ENCODE assay signal across 15 mouse cellular contexts in the genomic region with DNA sequence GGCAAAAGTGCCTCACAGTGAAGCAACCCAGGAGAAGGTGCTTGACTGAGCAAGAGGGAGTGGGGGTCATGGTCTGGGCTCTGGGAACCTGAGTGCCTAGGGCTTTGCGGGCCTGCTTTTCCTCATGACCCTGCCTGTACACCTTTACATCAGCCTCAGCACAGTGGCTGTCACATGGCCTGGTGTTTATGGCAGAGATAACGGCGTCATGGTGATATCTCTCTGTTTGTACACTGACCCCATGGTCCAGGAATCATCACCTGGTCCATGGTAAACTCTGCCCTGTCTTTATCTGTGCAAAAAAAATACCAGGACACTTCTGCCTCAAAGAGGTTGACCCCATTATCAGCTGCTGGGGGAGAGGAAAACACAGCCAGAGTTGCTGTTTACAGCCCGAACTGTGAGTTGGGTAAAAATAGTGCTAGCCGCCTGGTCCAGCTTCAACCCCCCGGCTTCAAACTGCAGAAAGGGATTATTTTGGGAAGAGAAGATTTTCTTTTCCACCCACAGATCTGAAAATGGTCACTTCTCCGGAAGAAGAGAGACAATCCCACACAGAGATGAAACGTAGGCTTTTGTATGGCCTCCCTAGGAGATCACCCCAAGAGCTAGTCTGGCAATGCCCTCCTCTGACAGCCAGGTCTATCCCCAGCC.
A peak's percentile ranks its signal among the peaks of the same experiment; 100 is the strongest.
DNase-seq lines count a peak whose midpoint lies in the region; ATAC-seq lines count a peak whose summit lies in the region.
"Had no signal": no experiment of that assay in that cellular context is flagged by ENCODE, and none has a peak within 500 bp of the region (broad histone marks: within the 10 kb centered on the region; RNA-seq: fewer than 3 reads in every experiment).

No protein-coding gene starts in this region.

- no peaks in the 10 kb centered on the region for H3K36me3 ChIP-seq in heart, embryonic 15.5 days
- H3K36me3 ChIP-seq in liver, embryonic 11.5 days (ENCODE audit: control insufficient read depth, insufficient read depth, low read length), result no peaks in the 10 kb centered on the region
- no peaks in the 10 kb centered on the region for H3K36me3 ChIP-seq in midbrain, embryonic 14.5 days (ENCODE audit: control insufficient read depth, insufficient read depth, low read length)
- H3K36me3 ChIP-seq in midbrain, embryonic 10.5 days, result no peaks in the 10 kb centered on the region
- H3K36me3 ChIP-seq: hindbrain, embryonic 12.5 days had no signal

- WGBS in heart, embryonic 15.5 days, result 17% methylated on average over 8 of the region's 8 CpGs
- WGBS in liver, embryonic 11.5 days, result 50% methylated on average over 8 of the region's 8 CpGs
- 85% methylated on average over 8 of the region's 8 CpGs for WGBS in midbrain, embryonic 14.5 days
- WGBS in midbrain, embryonic 10.5 days, result 87% methylated on average over 8 of the region's 8 CpGs

- ATAC-seq in heart, embryonic 15.5 days (replicated peaks; ENCODE audit: insufficient number of reproducible peaks, insufficient read depth, low FRiP score, low read depth), result peak; percentile 60
- ATAC-seq in liver, embryonic 11.5 days (replicated peaks; ENCODE audit: low FRiP score), result 0 out of 2 replicates have a peak, but pooled peaks have one; percentile 18
- no peak for ATAC-seq in midbrain, embryonic 14.5 days (ENCODE audit: low FRiP score, low TSS enrichment)
- ATAC-seq: CD4-positive, CD25-positive, alpha-beta regulatory T cell, adult 4 months; forebrain, postnatal 0 days had no signal

- no peaks in the 10 kb centered on the region for H3K27me3 ChIP-seq in heart, embryonic 15.5 days
- no peaks in the 10 kb centered on the region for H3K27me3 ChIP-seq in liver, embryonic 11.5 days (replicated peaks; ENCODE audit: control insufficient read depth, insufficient read depth, low read length)
- H3K27me3 ChIP-seq in midbrain, embryonic 14.5 days (ENCODE audit: control insufficient read depth, insufficient read depth, low read length), result no peaks in the 10 kb centered on the region
- H3K27me3 ChIP-seq in midbrain, embryonic 10.5 days (ENCODE audit: low read depth, poor library complexity, severe bottlenecking), result no peaks in the 10 kb centered on the region
- H3K27me3 ChIP-seq: hindbrain, embryonic 12.5 days had no signal

- peaks cover 59% of the 10 kb centered on the region for H3K4me1 ChIP-seq in heart, embryonic 15.5 days (replicated peaks)
- H3K4me1 ChIP-seq in liver, embryonic 11.5 days (replicated peaks; ENCODE audit: control insufficient read depth, insufficient read depth, low read length), result peaks cover 12% of the 10 kb centered on the region; the same call in 1 of the 2 replicates
- H3K4me1 ChIP-seq in midbrain, embryonic 14.5 days (ENCODE audit: control insufficient read depth, insufficient read depth, low read length), result peaks cover 4% of the 10 kb centered on the region; the same call in 1 of the 2 replicates
- peaks cover 12% of the 10 kb centered on the region for H3K4me1 ChIP-seq in midbrain, embryonic 10.5 days

- DNase-seq in right cerebral cortex, adult 18-20 months, result peak; percentile 36
- DNase-seq in right cerebral cortex, postnatal 25 days, result no peak
- no peak for DNase-seq in liver, embryonic 11.5 days (ENCODE audit: low spot score)
- no peak for DNase-seq in thymus, postnatal 0 days (ENCODE audit: low spot score)
- DNase-seq in midbrain, embryonic 14.5 days, result no peak
- DNase-seq in midbrain, embryonic 10.5 days (ENCODE audit: low spot score), result no peak
- DNase-seq: cerebellum, adult 11 months; forebrain, postnatal 0 days; lung, adult 2 months; thymus, postnatal 25 days had no signal

- H3K4me3 ChIP-seq in heart, embryonic 15.5 days, result no peak overlapping the region
- H3K4me3 ChIP-seq in liver, embryonic 11.5 days (ENCODE audit: low read depth, low read length), result no peak overlapping the region
- H3K4me3 ChIP-seq in midbrain, embryonic 14.5 days (replicated peaks; ENCODE audit: low read depth, low read length), result no peak overlapping the region
- no peak overlapping the region for H3K4me3 ChIP-seq in midbrain, embryonic 10.5 days
- H3K4me3 ChIP-seq: hindbrain, embryonic 12.5 days; megakaryocyte, embryonic 14.5 days had no signal

- no peaks in the 10 kb centered on the region for H3K9me3 ChIP-seq in heart, embryonic 15.5 days (replicated peaks)
- H3K9me3 ChIP-seq in liver, embryonic 11.5 days (ENCODE audit: control insufficient read depth, low read length), result no peaks in the 10 kb centered on the region
- H3K9me3 ChIP-seq in midbrain, embryonic 14.5 days (ENCODE audit: control insufficient read depth, low read length), result no peaks in the 10 kb centered on the region
- H3K9me3 ChIP-seq in midbrain, embryonic 10.5 days (replicated peaks), result no peaks in the 10 kb centered on the region
- H3K9me3 ChIP-seq: hindbrain, embryonic 12.5 days; megakaryocyte, embryonic 14.5 days had no signal

- no peak overlapping the region for H3K4me2 ChIP-seq in heart, embryonic 15.5 days
- no peak overlapping the region for H3K4me2 ChIP-seq in liver, embryonic 11.5 days
- H3K4me2 ChIP-seq in midbrain, embryonic 14.5 days (ENCODE audit: low read length), result no peak overlapping the region
- H3K4me2 ChIP-seq: hindbrain, embryonic 12.5 days had no signal

- H3K9ac ChIP-seq in heart, embryonic 15.5 days, result no peak overlapping the region
- H3K9ac ChIP-seq in liver, embryonic 11.5 days (ENCODE audit: low read depth, low read length), result no peak overlapping the region
- H3K9ac ChIP-seq in midbrain, embryonic 14.5 days (replicated peaks; ENCODE audit: low read length), result no peak overlapping the region
- H3K9ac ChIP-seq: forebrain, postnatal 0 days; hindbrain, embryonic 12.5 days had no signal

- peak overlapping the region; percentile 79 for H3K27ac ChIP-seq in heart, embryonic 15.5 days
- no peak overlapping the region for H3K27ac ChIP-seq in liver, embryonic 11.5 days (ENCODE audit: low read depth, low read length)
- H3K27ac ChIP-seq in midbrain, embryonic 14.5 days (replicated peaks; ENCODE audit: low read depth, low read length), result no peak overlapping the region
- no peak overlapping the region for H3K27ac ChIP-seq in midbrain, embryonic 10.5 days (replicated peaks)
- H3K27ac ChIP-seq: hindbrain, embryonic 12.5 days; kidney, postnatal 0 days had no signal
